Mouse (Mus musculus) limb, embryonic 15.5 days (tissue): ENCODE measurements around the gene Actl9. TPM values are rescaled to one million over a fixed set of nuclear protein-coding genes. Genes with fewer than 3 reads are reported as not detected.
A peak's percentile ranks its signal among the peaks of the same experiment; 100 is the strongest.

Experiments used
- ATAC-seq: fragments of 200-750 bp; cut with Nextera tagmentation; 2 replicates; pipeline ENCODE4 v1.8.0; 2017; ENCODE audit warnings: low read depth, moderate TSS enrichment; ENCODE audit not compliant: insufficient number of reproducible peaks, low FRiP score, low TSS enrichment
- H3K27ac ChIP-seq: fragments of 300-500 bp; sonication (generic); 2 replicates; pipeline ENCODE4 v1.5.1; 2015; ENCODE audit warnings: moderate library complexity, mild to moderate bottlenecking, inconsistent platforms
- H3K27me3 ChIP-seq: fragments of 300-500 bp; sonication (generic); 2 replicates; pipeline ENCODE4 v1.6.1; 2015; ENCODE audit warnings: inconsistent platforms
- H3K36me3 ChIP-seq: fragments of 300-500 bp; sonication (generic); 2 replicates; pipeline ENCODE4 v1.6.1; 2015; ENCODE audit warnings: inconsistent platforms
- H3K4me1 ChIP-seq: fragments of 300-500 bp; sonication (generic); 2 replicates; pipeline ENCODE4 v1.6.1; 2015; ENCODE audit warnings: inconsistent platforms
- H3K4me2 ChIP-seq: fragments of 300-500 bp; sonication (generic); 2 replicates; pipeline ENCODE4 v1.6.1; 2015; ENCODE audit warnings: mild to moderate bottlenecking, inconsistent platforms
- H3K4me3 ChIP-seq: fragments of 300-500 bp; sonication (generic); 2 replicates; pipeline ENCODE4 v1.5.1; 2015; ENCODE audit warnings: mild to moderate bottlenecking, inconsistent platforms
- H3K9ac ChIP-seq: fragments of 300-500 bp; sonication (generic); 2 replicates; pipeline ENCODE4 v1.6.1; 2015; ENCODE audit warnings: inconsistent platforms
- H3K9me3 ChIP-seq: fragments of 300-500 bp; sonication (generic); 2 replicates; pipeline ENCODE4 v1.6.1; 2016; ENCODE audit warnings: inconsistent platforms
- WGBS: fragments of 180-500 bp; shearing (Covaris S2); methylation state at CpG from one replicate; pipeline ENCODE4 v1.1.7; 2015; 5-methylcytosine and 5-hydroxymethylcytosine counted together
- polyA plus RNA-seq: library from polyadenylated mRNA; unstranded; fragments of >200 nt; fragmentation: Nextera tagmentation; extraction: Ambion mirVana; gene quantifications from 2 replicates; pipeline ENCODE4 v1.2.1, GENCODE M21; 2015

Gene Actl9
- 0.18 TPM in 1 of 2 replicates, not detected in the other for polyA plus RNA-seq

GRCm38 (mm10) chr17:33432019-33432946 is at the start of gene Actl9:
TSS of gene Actl9 (plus strand) at chr17:33432896.
- H3K4me2 ChIP-seq = no peak within 1 kb of the TSS
- no peaks in the 10 kb centered on the region for H3K9me3 ChIP-seq
- no peak for ATAC-seq
- H3K27ac ChIP-seq = no peak within 1 kb of the TSS
- 85% methylated on average over 3 of the region's 3 CpGs for WGBS
- H3K27me3 ChIP-seq = no peaks in the 10 kb centered on the region
- no peaks in the 10 kb centered on the region for H3K36me3 ChIP-seq
- no peak within 1 kb of the TSS for H3K9ac ChIP-seq
- H3K4me3 ChIP-seq = no peak within 1 kb of the TSS
- H3K4me1 ChIP-seq = no peaks in the 10 kb centered on the region

- H3K4me3 ChIP-seq = no peak overlapping the region
- no peak for ATAC-seq
- no peak overlapping the region for H3K27ac ChIP-seq
- no peak overlapping the region for H3K9ac ChIP-seq
- H3K4me2 ChIP-seq = no peak overlapping the region
- no peaks in the 10 kb centered on the region for H3K9me3 ChIP-seq
- no peaks in the 10 kb centered on the region for H3K4me1 ChIP-seq
- peaks cover 44% of the 10 kb centered on the region for H3K36me3 ChIP-seq
- no peaks in the 10 kb centered on the region for H3K27me3 ChIP-seq
Observed at GRCm38 (mm10) chr17:33385705-33386104, 47.0 kb upstream of the Actl9 start.

GRCm38 (mm10) chr17:33392271-33392670 is 40.4 kb upstream of the Actl9 start:
- Histone ChIP-seq H3K27me3 (no peaks in the 10 kb centered on the region), H3K4me1 (peaks cover 4% of the 10 kb centered on the region; the same call in 1 of the 2 replicates), H3K9ac (no peak overlapping the region), H3K4me3 (no peak overlapping the region), H3K36me3 (no peaks in the 10 kb centered on the region), H3K9me3 (no peaks in the 10 kb centered on the region), H3K4me2 (no peak overlapping the region), H3K27ac (no peak overlapping the region)
- ATAC-seq = no peak
- 94% methylated on average over 5 of the region's 5 CpGs for WGBS

- ATAC-seq = peak; percentile 98
- under 1% methylated on average over 44 of the region's 44 CpGs for whole genome bisulfite sequencing
- Histone ChIP-seq H3K9me3 (no peaks in the 10 kb centered on the region), H3K27ac (peak within 1 kb of the TSS; percentile 86), H3K4me3 (peak within 1 kb of the TSS; percentile 85), H3K4me2 (peak within 1 kb of the TSS; percentile 59), H3K4me1 (peaks cover 4% of the 10 kb centered on the region; the same call in 1 of the 2 replicates), H3K36me3 (no peaks in the 10 kb centered on the region), H3K9ac (peak within 1 kb of the TSS; percentile 62), H3K27me3 (no peaks in the 10 kb centered on the region)
Observed at GRCm38 (mm10) chr17:33394182-33395034, 38.3 kb upstream of the Actl9 start, which contains the start of gene Zfp101. TSS of gene Zfp101 (minus strand) at chr17:33394641.

- H3K27me3 ChIP-seq = no peaks in the 10 kb centered on the region
- no peaks in the 10 kb centered on the region for H3K36me3 ChIP-seq
- H3K27ac ChIP-seq = no peak overlapping the region
- H3K4me3 ChIP-seq = no peak overlapping the region
- no peaks in the 10 kb centered on the region for H3K4me1 ChIP-seq
- 60% methylated on average over 1 of the region's 1 CpGs for WGBS
- H3K9ac ChIP-seq = no peak overlapping the region
- H3K9me3 ChIP-seq = no peaks in the 10 kb centered on the region
- H3K4me2 ChIP-seq = no peak overlapping the region
- no peak for ATAC-seq
Observed at GRCm38 (mm10) chr17:33439148-33439547, 6.5 kb downstream of the Actl9 start.

GRCm38 (mm10) chr17:33439922-33440321 is 7.2 kb downstream of the Actl9 start:
- Histone ChIP-seq H3K36me3 (no peaks in the 10 kb centered on the region), H3K4me2 (no peak overlapping the region), H3K9ac (no peak overlapping the region), H3K27ac (no peak overlapping the region), H3K27me3 (no peaks in the 10 kb centered on the region), H3K9me3 (no peaks in the 10 kb centered on the region), H3K4me1 (no peaks in the 10 kb centered on the region), H3K4me3 (no peak overlapping the region)
- ATAC-seq = no peak
- 53% methylated on average over 5 of the region's 5 CpGs for WGBS

- H3K4me1 ChIP-seq = no peaks in the 10 kb centered on the region
- H3K4me2 ChIP-seq = no peak overlapping the region
- no peak overlapping the region for H3K4me3 ChIP-seq
- H3K27ac ChIP-seq = no peak overlapping the region
- H3K9me3 ChIP-seq = no peaks in the 10 kb centered on the region
- no peak overlapping the region for H3K9ac ChIP-seq
- no peak for ATAC-seq
- H3K36me3 ChIP-seq = no peaks in the 10 kb centered on the region
- no peaks in the 10 kb centered on the region for H3K27me3 ChIP-seq
Observed at GRCm38 (mm10) chr17:33441159-33441558, 8.5 kb downstream of the Actl9 start.

- Histone ChIP-seq H3K9ac (no peak overlapping the region), H3K4me1 (no peaks in the 10 kb centered on the region), H3K9me3 (no peaks in the 10 kb centered on the region), H3K27me3 (no peaks in the 10 kb centered on the region), H3K36me3 (no peaks in the 10 kb centered on the region), H3K27ac (no peak overlapping the region), H3K4me3 (no peak overlapping the region), H3K4me2 (no peak overlapping the region)
- WGBS = 86% methylated on average over 2 of the region's 2 CpGs
- no peak for ATAC-seq
Observed at GRCm38 (mm10) chr17:33456631-33457030, 23.9 kb downstream of the Actl9 start.

GRCm38 (mm10) chr17:33471206-33471605 is 38.5 kb downstream of the Actl9 start:
- no peaks in the 10 kb centered on the region for H3K36me3 ChIP-seq
- H3K4me2 ChIP-seq = no peak overlapping the region
- no peak overlapping the region for H3K27ac ChIP-seq
- H3K9ac ChIP-seq = no peak overlapping the region
- H3K4me1 ChIP-seq = no peaks in the 10 kb centered on the region
- no peak for ATAC-seq
- H3K9me3 ChIP-seq = no peaks in the 10 kb centered on the region
- H3K4me3 ChIP-seq = no peak overlapping the region
- 68% methylated on average over 6 of the region's 6 CpGs for WGBS
- H3K27me3 ChIP-seq = no peaks in the 10 kb centered on the region

Other genes with a start within 250 kb of the Actl9 start
- not detected in 2 replicates for gene Olfr239, start 241.6 kb upstream of the Actl9 start, polyA plus RNA-seq
- gene Olfr1564, start 211.2 kb upstream of the Actl9 start, polyA plus RNA-seq = not detected in 2 replicates
- gene Zfp955a, start 177.8 kb upstream of the Actl9 start, polyA plus RNA-seq = 16.9 and 18.4 TPM in 2 replicates
- gene Olfr63, start 168.2 kb upstream of the Actl9 start, polyA plus RNA-seq = 0.03 TPM in 1 of 2 replicates, not detected in the other
- gene Zfp955b, start 143.4 kb upstream of the Actl9 start, polyA plus RNA-seq = 13.2 and 15.3 TPM in 2 replicates
- 8.4 and 9.0 TPM in 2 replicates for gene Zfp81, start 74.0 kb upstream of the Actl9 start, polyA plus RNA-seq
- 17.2 and 17.6 TPM in 2 replicates for gene Zfp101, start 38.3 kb upstream of the Actl9 start, polyA plus RNA-seq
- gene Adamts10, start 91.3 kb downstream of the Actl9 start, polyA plus RNA-seq = 91.1 and 94.0 TPM in 2 replicates
- gene Myo1f, start 122.8 kb downstream of the Actl9 start, polyA plus RNA-seq = 5.6 and 6.2 TPM in 2 replicates
- 40.5 and 42.4 TPM in 2 replicates for gene Zfp414, start 196.2 kb downstream of the Actl9 start, polyA plus RNA-seq
- gene Pram1, start 205.2 kb downstream of the Actl9 start, polyA plus RNA-seq = 0.27 and 0.34 TPM in 2 replicates